Mouse (Mus musculus) mouse embryonic stem cell (cell line): ENCODE measurements around the gene Rab10.
"Not testable (repeated sequence)": the region's sequence is repeated elsewhere in the genome, so short reads cannot be mapped to it uniquely, and the experiment has no call there.

Experiments used
- in situ Hi-C, 2 experiments: fragments of 300-500 bp; cut with MboI; formaldehyde crosslinking; loops; 1 replicate in 1 of 2; 3 replicates in 1 of 2; pipeline ENCODE4 v1.14.3; 2019 to 2020; ENCODE audit warnings: low sequenced_read_pairs in 2 of 2, low pct_unique_long_range_greater_than_20kb in 1 of 2, mixed read lengths in 1 of 2; ENCODE audit not compliant: unreplicated experiment in 1 of 2

Rab10 gene

DNA sequence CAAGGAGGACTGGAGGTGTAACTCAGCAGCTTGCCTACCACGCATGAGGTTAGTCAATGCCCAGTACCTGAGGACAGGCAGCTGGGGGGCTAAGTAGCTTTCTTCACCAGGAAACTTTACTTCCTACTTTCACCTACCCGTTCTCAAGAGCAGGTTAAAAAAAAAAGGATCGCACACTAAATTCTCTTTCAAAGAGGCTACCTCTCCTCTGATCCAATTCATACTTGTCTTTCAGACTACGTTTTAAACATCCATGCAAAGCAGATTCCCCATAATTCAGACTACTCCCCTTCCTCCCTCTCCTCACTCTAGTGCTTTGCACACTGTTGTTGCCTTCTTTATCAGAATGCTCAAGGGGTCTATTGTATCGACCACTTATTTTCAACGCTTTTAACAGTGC, 2.2 kb downstream of the Rab10 start:
- in situ Hi-C loops = no loop called here

GRCm38 (mm10) chr12:3305238-3305637, 4.5 kb downstream of the Rab10 start:
- in situ Hi-C loops = no loop called here

DNA sequence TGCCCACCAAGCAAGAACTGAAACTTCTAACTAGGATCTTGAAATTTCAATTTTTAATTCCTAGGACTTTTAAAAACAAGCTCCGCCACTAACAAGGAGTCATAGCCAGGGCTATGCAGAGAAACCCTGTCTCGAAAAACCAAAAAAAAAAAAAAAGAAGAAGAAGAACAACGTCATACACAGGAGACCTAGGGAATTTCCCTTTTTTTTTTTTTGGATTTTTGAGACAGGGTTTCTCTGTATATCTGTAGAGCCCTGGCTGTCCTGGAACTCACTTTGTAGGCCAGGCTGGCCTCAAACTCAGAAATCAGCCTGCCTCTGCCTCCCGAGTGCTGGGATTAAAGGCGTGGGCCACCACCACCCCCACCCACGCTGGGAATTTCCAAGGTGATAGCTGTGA, 12.1 kb downstream of the Rab10 start:
- in situ Hi-C loops = not testable (repeated sequence)

DNA sequence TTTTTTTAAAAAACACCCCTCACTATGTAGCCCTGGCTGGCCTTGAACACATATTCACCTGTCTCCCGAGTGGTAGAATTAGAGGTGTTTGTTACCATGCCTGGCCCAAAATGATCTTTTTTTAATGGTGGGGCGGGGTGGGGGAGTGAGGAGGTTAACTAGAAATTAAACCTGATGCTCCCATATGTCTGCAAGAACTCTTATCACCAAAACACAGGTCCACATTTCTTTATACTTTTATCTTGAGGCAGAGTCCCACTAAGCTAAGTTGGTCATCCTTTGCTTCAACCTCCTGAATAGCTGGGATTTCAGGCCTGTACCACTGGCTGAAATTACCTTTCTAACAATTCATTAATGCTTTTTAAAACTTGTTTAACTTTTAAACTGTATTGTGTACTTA, 13.7 kb downstream of the Rab10 start:
- in situ Hi-C loops = no loop called here

GRCm38 (mm10) chr12:3291849-3292248, 17.9 kb downstream of the Rab10 start:
- in situ Hi-C loops = no loop called here

GRCm38 (mm10) chr12:3291038-3291437, 18.7 kb downstream of the Rab10 start:
- in situ Hi-C loops = no loop called here

DNA sequence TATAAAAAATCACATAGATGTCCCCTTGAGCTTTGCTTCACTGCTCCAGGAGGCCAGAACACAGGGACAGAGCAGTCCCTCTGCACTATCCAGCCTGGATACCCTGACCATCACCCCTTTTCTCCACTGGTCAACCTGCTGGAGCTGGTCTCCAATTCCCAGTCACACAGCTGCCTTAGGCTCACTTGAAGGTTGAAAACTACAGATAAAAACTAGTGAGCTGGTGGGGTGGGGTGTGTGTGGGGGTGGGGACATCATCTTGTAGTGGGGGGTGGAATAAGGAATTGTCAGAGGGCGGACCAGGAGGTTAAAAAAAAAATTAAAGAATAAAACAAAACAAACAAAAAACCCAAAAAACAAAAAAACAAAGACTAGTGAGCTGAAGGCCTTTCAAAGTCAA, 21.3 kb downstream of the Rab10 start:
- in situ Hi-C loops = no loop called here

- in situ Hi-C loops = no loop called here
Measured at GRCm38 (mm10) chr12:3285919-3286318, 23.9 kb downstream of the Rab10 start.

DNA sequence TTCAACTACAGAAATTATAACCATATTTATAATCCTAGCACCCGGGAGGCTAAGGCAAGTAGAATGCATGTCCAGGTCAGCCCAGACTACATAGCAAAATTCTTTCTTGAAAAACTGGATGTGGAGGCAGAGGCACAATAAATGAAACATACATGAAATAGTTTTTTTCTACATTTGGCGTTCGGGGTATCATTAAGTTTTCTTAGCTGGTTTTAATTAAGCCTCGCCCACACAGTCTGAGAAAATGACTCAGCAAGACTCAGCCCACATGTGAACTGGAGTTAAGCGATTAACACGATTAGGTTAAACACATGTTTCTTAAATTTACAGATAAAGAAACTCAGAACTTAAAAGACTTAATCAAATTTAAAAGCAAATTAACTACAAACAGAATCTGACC, 24.4 kb downstream of the Rab10 start:
- in situ Hi-C loops = no loop called here

DNA sequence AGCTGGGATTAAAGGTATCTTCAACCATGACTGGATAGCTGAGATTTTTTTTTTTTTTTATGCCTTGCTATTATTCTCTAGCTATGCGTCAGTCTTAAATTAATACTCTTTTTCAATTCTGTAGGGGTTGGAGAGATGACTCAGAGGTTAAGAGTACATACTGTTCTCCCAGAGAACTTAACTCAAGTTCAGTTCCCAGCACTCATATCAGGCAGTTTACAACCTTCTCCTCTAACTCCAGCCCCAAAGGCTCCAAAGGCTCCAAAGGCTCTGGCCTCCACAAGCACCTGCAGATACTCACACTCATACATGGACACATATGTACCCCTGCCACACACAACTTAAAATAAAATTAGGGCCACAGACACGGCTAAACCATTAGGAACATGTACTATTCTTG, 25.3 kb downstream of the Rab10 start:
- in situ Hi-C loops = no loop called here

- in situ Hi-C loops = no loop called here
Measured at GRCm38 (mm10) chr12:3283829-3284440, 25.8 kb downstream of the Rab10 start.

GRCm38 (mm10) chr12:3282954-3283353, 26.8 kb downstream of the Rab10 start:
- in situ Hi-C loops = no loop called here

GRCm38 (mm10) chr12:3282520-3282919, 27.2 kb downstream of the Rab10 start:
- in situ Hi-C loops = no loop called here

GRCm38 (mm10) chr12:3278880-3279339, 30.9 kb downstream of the Rab10 start:
- in situ Hi-C loops = no loop called here

DNA sequence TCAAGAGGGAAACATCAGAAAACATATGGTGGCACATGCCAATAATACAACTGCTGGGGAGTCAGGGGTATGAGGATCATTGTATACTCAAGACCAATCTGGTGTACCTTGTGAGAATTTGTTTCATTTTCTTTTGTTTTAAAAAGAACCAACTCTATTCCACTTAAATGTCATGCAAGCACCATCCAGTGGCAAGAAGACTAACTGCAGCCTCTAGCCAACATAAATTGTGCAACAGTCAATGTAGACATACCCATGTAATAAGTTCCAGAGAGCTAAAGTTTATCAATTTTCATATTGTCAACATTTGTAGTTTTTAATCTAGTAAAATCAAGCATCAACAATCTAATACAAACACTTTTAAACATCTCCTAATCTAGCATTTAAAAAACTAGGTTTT, 39.0 kb downstream of the Rab10 start:
- in situ Hi-C loops = no loop called here

GRCm38 (mm10) chr12:3267397-3267796, 42.4 kb downstream of the Rab10 start:
- in situ Hi-C loops = no loop called here

DNA sequence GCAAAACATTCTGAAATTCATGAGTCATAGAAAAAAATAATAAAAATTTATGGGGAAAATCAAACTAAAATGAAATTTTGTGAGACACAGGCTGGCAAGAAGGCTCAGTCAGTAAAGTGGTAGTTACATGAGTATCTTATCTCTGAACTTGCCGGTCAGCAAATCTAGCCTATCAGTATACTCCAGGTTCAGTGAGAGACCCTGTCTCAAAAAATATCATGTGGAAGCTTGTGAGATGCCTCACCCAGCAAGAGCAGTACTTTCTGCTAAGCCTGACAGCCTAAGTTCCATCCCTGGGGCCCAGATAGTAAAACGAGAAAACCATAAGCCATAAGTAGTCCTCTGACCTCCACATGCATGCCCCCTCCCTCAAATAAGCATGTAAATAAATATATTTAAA, 44.6 kb downstream of the Rab10 start:
- in situ Hi-C loops = no loop called here

- in situ Hi-C loops = no loop called here
Measured at GRCm38 (mm10) chr12:3264449-3264848, 45.3 kb downstream of the Rab10 start.

GRCm38 (mm10) chr12:3261596-3261995, 48.2 kb downstream of the Rab10 start:
- in situ Hi-C loops = no loop called here

GRCm38 (mm10) chr12:3255966-3256365, 53.8 kb downstream of the Rab10 start:
- in situ Hi-C loops = no loop called here

GRCm38 (mm10) chr12:3255435-3255834, 54.3 kb downstream of the Rab10 start:
- in situ Hi-C loops = no loop called here
